Mouse (Mus musculus) testis, adult 2 months (tissue): ENCODE measurements around the gene Pard3b.

Experiments used
- CTCF ChIP-seq: fragments of 200-500 bp; IDR thresholded peaks from 2 replicates; pipeline ENCODE4 v1.5.1; 2012; ENCODE audit warnings: low read depth, mild to moderate bottlenecking, inconsistent platforms, low read length, moderate library complexity; ENCODE audit not compliant: control insufficient read depth, insufficient read depth, insufficient replicate concordance
- POLR2A ChIP-seq: fragments of 200-500 bp; IDR thresholded peaks from 2 replicates; pipeline ENCODE4 v1.6.1; 2012; ENCODE audit warnings: low read depth, mild to moderate bottlenecking, inconsistent platforms, low read length, moderate library complexity; ENCODE audit not compliant: control insufficient read depth

DNA sequence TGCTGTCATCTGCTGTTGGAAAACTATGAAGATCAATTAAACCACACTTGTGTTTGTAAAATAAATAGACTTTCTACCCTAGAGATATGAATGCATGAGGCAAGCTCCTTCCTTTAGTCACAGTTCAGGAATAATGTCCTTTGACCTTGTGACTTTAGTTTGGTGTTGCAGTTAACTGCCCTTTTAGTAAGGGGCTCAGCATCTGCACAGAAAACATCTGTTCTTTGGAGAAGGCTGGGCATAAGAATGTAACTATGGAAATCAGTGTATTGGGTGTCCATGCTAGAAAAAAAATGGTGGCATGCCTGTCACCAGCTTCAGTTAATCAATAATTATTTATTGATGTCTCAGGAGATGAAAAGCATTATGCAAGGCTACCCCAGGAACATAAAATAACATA is 381.1 kb downstream of the Pard3b start:
- no peak for TF ChIP-seq CTCF
- TF ChIP-seq POLR2A: no peak
